Mouse (Mus musculus): ENCODE measurements around the gene Tns3.

Tns3 gene

DNA sequence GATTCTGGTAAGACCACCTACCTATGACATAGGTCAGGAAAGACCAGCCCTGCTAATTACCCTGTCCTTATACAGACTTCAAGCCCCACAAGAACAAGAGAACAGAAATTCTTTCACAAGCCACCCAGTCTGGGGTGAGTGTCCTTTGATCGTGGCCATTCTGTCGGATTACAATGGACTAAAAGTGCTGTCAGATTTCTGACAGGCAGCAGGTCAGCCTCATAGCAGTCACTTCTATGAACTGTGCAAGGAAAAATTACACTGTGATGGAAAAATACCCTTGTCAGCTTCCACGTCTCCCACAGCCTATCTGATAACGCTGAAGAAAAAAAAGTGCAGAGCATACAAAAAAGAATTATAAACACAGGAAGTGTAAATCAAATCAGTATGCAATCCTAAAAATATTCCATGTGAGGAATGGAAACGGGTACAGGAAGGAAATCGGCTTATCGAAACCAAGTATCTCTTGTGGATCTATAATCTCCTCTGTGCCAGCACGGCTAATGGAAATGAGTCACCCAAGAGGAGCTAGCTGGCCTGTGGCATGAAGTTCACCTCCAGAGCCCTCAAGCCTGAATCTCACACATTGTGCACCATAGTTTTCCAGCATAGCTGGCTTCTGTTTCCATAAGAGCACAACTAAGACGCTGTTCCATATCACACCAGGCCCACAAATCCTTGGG is 138.7 kb downstream of the Tns3 start:
- DNase-seq (ENCODE audit: low read depth): no peak

DNA sequence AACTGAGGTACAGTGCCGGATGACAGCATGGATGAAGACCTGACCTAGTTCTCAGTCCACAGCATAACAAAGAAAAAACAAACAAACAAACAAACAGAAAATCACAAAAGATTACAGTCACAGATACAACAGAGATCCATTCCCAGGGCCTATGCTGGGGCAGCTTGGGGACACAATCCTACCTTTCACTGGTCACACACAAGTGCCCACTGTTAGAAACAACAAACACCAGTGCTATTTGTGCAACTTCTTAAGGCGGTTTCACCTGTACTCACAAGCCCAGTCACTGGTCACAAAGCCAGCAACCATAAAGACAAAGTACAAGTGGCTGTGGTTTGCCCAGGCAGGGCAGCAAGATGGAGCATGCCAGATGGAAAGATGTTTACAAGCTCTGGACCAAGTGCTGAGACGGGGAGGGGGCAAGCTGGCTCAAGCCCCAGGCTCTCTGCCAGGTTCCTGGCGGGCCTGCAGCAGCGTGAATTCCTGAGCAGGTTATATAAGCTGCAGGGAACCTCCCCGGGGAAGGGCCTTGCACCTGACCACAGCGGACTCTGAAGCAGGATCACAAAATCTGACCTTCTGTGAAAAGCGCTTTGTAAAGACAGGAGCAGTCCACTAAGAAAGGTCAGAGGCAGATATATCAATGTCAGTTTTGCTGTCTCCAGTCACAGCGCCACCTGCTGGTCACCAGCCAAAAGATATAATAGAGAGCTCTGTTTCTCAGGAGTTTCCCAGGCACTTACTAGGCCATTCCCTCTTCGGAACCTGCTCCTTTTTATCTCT is 140.8 kb downstream of the Tns3 start:
- DNase-seq (ENCODE audit: low read depth): peak; percentile 76

DNA sequence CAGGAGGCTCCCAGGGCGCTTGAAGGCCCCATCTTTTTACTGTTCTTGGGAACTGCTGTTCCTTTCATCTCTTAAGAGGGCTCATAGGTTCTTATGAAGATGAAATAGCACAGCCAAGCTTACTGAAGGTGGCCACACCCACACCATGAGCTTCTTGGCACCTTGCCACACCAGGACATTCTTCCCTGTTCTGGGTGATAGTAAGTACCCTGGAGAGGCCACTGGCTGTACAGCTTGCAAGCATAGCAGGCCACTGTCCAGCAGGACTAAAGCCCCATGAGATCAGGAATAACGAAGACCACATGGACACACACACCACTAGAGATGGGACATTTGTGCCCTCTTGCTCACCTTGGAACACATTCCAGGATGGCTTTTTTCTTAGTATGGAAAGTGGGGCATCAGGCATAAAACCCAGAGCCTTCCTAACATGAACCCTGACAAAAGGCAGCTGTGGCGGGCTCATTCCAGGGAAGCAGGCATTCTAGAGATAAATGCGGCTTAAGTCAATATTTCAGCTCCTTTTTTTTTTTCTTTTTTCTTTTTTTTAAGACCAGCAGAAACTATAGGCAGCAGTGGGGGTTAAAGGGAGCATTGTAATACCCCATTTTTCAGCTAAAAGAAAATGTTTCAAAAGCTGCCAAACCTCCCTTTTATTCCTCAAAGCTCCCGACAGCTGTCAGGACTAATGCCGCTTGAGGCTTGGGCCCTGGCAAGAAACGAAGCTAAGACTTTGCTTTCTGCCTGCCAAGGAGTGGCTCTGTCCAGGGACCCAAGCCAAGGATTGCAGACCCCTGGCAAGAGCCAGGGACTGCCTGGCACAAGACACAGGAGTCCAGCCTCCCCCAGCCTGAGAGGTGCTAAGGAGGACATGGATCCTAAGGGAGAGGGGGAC is 150.7 kb downstream of the Tns3 start:
- peak; percentile 54 for DNase-seq (ENCODE audit: low read depth)

DNA sequence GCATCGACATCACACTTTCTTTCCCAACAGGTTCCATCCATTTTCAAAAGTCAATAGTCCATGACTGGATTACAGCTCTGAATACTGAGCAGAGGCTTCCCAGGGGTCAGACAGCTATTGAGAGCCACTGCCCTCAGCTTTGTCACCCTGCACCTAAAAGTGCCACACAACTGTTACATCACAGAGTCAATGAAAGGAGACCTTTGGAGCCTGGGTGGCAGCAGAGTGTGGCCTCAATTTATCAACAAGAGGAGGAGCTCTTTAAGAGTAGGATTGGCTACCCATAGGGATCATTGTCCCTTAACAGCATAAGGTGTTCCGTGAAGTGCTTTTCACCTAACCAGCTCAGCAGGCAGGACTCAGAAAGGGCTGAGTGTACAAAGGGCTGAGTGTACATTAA is 154.0 kb downstream of the Tns3 start:
- no peak for DNase-seq (ENCODE audit: low read depth)

DNA sequence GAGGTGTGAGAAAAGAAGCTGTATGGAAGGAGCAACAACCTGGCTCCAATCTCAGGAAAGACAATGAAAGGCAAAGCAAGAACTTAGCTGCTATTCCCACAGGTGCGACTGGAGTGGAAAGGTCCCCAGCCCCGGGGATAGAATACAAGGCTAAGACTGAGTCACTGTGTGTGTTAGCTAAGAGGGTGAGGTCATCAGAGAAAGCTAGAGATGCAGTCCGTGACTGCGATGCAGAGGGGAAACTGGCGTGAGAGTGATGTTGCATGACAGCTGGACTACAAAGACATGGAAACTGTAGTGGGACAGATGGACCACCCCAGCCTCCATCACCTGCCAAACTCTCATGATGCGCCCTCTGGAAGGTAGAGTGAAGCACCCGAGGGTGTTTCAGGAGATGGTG is 154.7 kb downstream of the Tns3 start:
- DNase-seq (ENCODE audit: low read depth): no peak

DNA sequence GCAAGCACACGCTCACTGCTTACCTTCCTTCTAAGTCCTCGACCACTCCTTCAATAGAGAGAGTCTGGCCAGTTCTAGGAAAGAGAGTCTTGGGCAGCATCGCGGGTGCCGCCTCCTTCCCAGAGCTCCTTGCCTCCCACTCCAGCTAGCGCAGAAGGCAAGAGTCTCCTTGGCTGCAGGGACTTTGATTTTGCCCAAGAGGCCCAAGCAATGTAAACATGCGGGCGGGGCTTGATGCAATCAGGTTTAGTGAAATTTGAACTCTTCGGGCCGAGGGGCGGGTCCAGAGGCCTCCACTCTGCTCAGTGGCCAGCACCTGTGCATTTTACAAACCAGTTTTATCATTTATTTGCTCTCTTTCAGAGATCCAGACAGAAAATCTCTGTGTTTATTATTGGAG is 160.6 kb downstream of the Tns3 start:
- DNase-seq (ENCODE audit: low read depth): no peak

DNA sequence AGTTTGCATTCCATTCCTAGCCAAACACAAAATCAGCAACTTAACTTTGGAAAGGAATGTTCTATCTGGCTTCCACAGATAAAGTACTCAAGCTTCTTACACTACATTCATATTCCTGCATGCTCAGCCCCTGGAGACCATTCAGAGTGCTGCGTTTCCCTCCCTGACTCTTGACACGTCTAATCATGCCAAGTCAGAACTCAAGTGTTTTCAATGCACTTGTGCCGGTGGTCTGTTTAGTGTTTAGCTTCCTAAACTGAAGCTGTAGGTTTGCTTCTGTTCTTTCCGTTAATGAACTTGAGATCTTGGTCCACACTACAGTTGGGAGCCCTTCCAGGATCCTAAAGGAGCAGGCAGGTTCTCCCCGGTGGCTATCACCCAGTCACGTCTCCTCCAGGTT is 163.5 kb downstream of the Tns3 start:
- DNase-seq (ENCODE audit: low read depth): no peak

DNA sequence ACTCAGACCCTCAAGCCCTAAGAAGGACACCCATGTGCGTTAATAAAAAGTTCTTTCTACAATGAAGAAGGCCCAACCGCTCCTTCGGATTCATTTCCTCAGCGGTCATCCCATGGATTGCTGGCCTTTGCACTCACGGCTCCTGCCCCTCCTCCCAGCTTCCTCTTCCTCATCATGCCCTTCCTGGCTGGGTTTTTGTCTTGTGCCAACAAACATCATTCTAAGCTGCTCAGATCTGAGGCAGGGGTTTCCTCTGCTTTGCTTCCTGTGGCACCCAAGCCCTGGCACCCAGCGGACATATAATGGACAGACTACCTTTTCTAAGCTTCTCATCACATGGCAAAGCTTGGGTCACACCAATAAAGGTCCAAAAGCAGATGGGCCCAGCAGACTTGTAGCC is 167.2 kb downstream of the Tns3 start:
- no peak for DNase-seq (ENCODE audit: low read depth)

DNA sequence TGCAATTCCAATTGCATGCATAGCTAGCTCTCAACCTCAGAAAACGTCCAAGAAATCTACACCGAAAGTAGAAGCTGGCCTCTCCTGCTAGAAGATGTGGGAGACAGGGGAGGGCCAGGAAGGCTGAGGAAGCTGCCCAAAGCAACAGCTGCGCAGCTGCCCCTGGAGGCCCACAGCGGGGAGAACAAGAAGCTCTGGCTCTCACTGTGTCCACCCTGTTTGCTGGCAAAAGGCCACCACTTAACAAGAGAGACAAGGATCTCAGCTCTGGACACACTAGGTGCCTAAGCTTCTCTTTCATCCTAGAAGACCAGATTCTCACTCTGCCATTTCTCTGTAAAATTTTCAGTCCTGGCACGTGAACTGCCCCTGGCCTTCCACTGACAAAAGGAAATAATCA is 167.6 kb downstream of the Tns3 start:
- DNase-seq (ENCODE audit: low read depth): peak; percentile 36

DNA sequence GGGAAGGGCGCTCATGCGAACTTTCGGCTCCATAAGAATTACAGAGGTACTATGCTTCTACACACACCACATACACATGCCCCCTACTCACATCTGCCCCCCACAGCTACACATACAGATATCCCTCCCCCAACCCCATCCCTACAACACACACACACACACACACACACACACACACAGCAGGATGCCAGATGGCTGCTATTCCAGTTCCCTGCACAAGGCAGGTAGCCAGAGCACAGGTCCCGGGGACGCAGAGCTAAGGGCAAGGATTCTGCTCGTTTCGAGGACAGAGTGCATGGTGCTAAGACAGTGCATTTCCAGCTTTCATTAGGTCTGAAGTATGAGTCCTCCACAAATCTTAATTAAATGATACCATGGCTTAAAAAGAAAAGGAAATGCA is 168.5 kb downstream of the Tns3 start:
- no peak for DNase-seq (ENCODE audit: low read depth)

DNA sequence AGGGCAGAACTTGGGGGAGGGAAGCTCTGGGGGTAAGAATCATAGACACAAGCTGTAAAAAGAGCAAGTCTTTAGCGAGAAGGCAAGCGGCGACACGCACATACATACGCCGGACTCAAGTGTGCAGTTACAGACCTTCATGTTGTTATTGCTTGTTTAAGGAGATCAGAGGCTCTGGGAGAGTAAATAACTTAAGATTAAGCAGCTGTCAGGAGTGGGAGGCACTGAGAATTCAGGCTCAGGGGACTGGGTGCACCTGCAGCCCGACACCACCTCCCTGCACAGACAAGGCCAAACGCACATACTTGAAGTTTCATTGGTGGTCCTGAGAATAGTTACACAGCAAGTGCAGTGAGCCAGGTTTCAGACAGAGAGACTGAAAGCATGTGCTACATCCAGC is 169.3 kb downstream of the Tns3 start:
- no peak for DNase-seq (ENCODE audit: low read depth)

DNA sequence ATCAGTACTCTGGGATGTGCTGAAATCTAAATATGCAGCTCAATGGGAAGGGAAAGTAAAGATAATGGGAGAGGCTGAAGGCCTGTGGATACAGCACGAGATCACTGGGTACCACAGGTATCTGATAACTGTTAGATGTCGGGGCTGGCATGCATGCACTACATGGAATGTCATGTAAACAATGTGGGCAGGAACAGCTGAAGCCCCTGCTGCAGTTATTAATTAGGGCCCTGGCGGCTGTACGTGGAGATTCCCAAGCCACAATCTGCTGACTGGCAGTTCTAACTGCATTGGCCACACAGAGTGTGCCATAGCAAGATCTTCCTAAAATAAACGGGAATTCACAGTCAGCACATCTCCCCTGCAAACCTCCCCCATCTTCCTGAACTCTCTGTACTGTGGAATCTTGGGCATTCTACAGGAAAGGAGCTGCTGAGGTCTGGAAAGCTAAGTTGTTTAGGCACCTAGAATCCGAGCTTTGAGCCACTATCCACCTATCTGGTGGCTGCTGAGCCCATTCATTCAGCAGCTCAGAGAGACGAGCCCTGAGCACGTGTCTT is 170.3 kb downstream of the Tns3 start:
- no peak for DNase-seq (ENCODE audit: low read depth)

DNA sequence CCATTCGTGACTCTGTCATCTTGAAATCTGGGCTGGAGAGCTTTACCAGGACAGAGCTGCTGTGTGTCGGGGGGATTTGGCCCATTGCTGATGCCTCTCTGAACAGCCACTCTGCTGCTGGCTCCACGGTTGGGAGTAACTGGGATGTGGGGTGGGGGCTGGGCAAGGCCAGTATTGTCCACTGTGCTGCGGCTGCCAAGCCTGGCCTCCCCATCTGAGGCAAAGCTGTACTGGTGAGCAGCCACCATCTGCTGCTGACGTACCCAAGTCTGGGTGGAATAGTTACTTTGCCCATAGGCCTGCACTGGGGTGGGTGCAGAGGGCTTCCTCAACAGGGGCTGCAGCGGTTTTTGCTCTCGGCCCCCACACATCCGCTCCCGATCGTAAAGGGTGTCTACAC is 172.0 kb downstream of the Tns3 start:
- DNase-seq (ENCODE audit: low read depth): no peak

DNA sequence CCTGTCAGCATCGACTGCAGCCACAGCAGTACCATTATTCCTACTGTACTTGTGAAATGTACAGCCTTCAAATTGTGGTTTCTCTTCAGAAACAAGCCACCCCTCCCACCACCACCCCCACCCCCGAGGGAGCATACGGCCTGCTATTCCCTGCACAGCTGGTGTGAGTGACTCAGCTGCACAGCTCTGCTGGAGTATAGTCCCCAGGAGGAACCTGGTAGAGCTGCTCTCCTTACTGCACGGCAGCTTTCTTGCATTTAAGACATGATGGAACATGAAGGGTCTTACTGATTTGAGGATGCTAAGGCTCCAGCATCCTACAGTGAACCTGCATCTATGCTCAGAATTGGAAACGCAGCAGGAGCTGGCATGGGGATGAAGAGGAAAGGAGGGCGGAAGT is 176.1 kb downstream of the Tns3 start:
- DNase-seq (ENCODE audit: low read depth): no peak

DNA sequence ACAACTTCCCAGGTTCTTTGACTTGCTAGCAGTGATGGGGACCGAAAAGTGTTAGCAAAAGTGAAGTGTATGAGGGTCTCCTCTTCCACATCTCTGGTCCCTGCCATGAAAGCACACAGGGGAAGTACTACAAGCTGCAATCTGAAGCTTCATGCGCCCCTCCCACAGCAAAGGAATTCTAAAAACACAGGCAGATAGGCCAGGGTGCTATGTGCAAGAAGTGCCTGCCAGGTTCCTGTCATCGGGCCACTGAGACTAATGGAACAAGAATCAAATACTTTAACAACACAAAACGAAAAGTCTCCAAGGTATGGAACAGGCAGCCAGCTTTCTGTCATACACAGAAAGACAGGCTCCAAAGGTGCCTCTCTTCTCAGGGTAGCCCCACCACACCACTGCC is 177.8 kb downstream of the Tns3 start:
- no peak for DNase-seq (ENCODE audit: low read depth)

DNA sequence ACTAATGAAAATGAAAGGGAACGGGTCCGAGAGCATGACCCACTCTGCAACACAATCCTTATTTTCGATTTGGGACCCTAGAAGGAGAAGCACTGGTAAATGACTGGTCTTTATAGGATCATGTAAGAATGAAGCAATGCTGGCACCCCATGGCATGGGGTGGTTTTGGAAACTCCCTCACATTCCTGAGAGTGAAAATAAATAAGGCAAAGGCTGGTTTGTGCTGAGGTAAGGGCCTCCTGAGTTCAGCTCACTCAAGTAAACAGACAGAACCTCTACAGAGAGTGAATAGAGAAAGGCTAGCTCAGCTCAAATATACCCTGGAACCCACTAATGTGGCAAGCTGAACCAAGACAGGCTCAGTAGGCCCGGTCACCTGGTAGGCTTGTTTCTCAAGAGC is 179.8 kb downstream of the Tns3 start:
- DNase-seq (ENCODE audit: low read depth): no peak

DNA sequence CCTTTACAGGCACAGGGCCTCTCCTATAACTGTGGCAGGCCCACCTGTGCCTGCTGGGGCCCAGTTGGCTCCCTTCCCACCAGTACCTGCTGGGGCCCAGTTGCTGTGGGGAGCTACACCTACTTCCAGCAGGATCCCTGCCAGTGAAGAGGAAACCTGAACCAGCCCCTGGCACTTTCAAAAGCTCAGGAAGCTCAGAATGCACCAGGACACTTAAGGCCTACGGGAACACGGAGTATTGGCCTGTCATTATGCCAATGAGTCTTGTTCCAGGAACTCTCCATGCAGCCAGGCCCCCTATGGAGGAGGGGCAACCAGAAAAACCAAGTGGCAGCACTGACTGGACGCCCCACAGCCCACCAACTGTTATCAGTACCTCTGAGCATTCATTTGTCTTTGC is 181.6 kb downstream of the Tns3 start:
- no peak for DNase-seq (ENCODE audit: low read depth)

DNA sequence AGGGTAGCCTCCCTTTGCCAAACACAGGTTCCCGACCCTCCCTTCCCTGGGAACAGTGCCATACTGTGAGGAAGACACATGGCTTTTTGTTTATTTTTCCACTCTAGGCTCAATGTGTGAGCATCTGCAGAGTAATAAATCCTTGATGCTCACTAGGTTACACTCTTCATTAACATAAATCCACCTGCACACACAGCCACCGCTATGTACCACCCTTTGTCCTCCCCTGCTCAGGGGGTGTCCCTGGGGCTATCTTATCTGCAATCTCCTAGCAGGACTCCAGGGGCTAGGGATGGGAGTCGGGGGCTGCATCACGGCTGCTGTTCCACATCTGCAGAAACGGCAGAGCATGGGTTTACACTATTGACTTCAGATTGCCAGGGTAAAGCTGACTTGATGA is 182.4 kb downstream of the Tns3 start:
- DNase-seq (ENCODE audit: low read depth): no peak

DNA sequence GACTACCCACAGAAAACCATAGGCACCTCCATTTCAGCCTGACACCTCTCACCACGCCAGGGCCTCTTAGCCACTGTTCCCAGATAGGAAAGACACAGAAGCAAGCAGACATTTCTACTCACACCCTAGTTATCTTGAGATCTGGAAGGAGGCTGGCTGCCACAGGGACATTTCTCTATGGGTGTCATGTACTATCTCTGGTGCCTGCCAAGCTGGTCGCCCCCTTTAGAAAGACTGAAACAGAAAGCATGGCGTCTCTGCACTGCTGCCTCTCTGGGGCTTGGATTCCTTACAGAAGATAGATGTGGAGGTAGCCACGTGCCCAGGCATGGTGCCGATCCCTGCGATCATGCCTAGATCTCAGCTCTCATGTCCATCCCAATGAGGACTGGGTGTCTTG is 182.8 kb downstream of the Tns3 start:
- no peak for DNase-seq (ENCODE audit: low read depth)

DNA sequence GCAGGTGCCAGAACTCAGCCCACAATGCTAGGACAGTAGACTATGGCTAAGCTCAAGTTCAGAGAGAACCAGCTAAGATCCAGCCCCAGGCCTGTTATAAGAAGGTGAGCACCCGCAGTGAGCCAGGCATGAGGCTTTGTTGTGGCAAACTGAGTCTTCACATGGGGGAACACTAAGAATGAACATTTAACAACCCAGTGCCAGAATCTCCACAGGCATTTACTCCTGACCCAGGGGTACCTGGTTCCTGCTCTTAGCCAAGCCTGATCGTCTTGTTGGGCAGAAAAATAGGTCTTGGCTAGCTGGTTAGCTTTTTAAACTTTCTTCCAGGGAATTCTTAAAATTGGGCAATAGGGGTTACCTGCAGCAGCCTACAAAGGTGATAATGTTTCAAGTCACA is 184.5 kb downstream of the Tns3 start:
- DNase-seq (ENCODE audit: low read depth): no peak

DNA sequence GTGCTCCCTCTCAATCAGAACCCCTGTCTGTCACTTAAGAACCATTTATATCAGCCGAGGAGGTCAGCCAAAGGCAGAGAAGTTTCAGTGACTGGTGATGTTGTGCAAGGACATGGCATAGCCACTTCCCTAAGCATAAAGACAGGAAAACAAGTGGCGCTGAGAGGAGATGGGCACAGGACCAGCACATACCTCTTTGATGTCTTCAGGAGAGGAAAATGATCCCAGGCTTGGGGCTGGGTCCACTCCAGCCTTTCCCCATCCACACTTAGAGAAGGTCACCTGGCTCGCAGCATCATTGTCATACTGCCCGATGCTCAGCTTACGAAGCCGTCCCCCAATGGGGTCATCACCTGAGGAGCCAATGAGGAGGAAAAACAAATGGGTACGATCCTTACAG is 185.0 kb downstream of the Tns3 start:
- DNase-seq (ENCODE audit: low read depth): no peak

DNA sequence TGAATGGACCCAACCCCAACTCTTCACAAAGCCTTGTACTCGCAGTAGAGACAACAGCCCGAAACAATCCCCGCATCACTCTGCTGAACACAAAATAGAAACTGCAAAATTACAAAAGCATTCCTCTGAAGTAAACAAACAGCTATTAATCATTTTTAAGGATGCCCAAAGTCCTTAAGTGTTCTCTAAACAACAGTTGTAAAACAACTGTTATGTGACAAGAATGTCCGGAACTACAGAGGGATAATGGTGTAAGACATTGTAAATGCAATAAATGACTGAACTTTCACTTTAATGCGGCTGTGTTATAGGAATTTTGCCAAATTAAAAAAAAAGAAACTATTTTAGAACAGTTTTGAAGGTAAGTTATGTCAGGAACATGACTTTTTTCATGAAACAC is 190.7 kb downstream of the Tns3 start:
- DNase-seq (ENCODE audit: low read depth): no peak

DNA sequence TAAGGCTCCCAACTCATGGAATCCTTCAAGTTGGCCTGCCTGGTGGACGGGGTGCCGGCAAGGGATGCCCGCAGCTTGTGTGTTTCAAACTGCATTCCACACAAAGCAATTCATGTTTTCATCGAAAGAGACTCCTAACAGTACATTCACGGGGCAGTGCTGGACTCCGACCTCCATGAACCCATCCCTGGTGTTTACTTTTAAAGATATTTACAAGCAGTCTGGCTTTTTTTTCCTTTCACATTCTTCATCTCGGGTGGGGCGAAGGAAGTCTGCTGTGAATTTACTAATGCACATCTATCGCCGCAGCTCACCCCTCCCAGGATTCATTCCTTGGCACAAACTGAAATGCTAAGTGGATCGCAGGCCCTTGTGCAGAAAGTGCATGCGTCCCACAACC is 191.9 kb downstream of the Tns3 start:
- DNase-seq (ENCODE audit: low read depth): no peak
